Mouse (Mus musculus) layer of hippocampus, adult 11-12 months (tissue): ENCODE data around the gene Kyat3.

Experiments
- DNase-seq: peaks from one replicate; pipeline ENCODE4 v3.0.0; 2022; ENCODE audit warnings: low spot score

Kyat3 gene

GRCm38 (mm10) chr3:142747673-142748072, 46.8 kb downstream of the Kyat3 start:
- no peak for DNase-seq

GRCm38 (mm10) chr3:142749131-142749530, 48.3 kb downstream of the Kyat3 start:
- no peak for DNase-seq

- DNase-seq, result no peak
These were observed 54.4 kb downstream of the Kyat3 start for GRCm38 (mm10) chr3:142755132-142755867.

GRCm38 (mm10) chr3:142757841-142758240, 57.0 kb downstream of the Kyat3 start:
- no peak for DNase-seq

- DNase-seq, result no peak
These were observed 57.7 kb downstream of the Kyat3 start for GRCm38 (mm10) chr3:142758593-142758992.

GRCm38 (mm10) chr3:142760356-142760755, 59.5 kb downstream of the Kyat3 start:
- DNase-seq, result no peak

- peak; percentile 91 for DNase-seq
These were observed 64.3 kb downstream of the Kyat3 start, which contains the start of gene Gtf2b for GRCm38 (mm10) chr3:142764995-142765777. Gtf2b (plus strand) TSS chr3:142765045.

- DNase-seq, result no peak
These were observed 64.9 kb downstream of the Kyat3 start for GRCm38 (mm10) chr3:142765778-142766165.

GRCm38 (mm10) chr3:142768498-142768897, 67.6 kb downstream of the Kyat3 start:
- DNase-seq, result no peak

- no peak for DNase-seq
These were observed 69.7 kb downstream of the Kyat3 start for GRCm38 (mm10) chr3:142770518-142770917.

- DNase-seq, result no peak
These were observed 72.8 kb downstream of the Kyat3 start for GRCm38 (mm10) chr3:142773538-142774191.

- no peak for DNase-seq
These were observed 76.4 kb downstream of the Kyat3 start for GRCm38 (mm10) chr3:142777227-142777626.

GRCm38 (mm10) chr3:142786423-142787072, 85.7 kb downstream of the Kyat3 start:
- DNase-seq, result no peak

- no peak for DNase-seq
These were observed 94.7 kb downstream of the Kyat3 start for GRCm38 (mm10) chr3:142795587-142795986.
